Mouse (Mus musculus): Measurements from ENCODE around the gene Tigd3. TPM values are rescaled to one million over a fixed set of nuclear protein-coding genes. Genes with fewer than 3 reads are reported as not detected.

The Tigd3 gene
- polyA plus RNA-seq, 1 experiment from 2014 or later = 11.0 TPM

DNA sequence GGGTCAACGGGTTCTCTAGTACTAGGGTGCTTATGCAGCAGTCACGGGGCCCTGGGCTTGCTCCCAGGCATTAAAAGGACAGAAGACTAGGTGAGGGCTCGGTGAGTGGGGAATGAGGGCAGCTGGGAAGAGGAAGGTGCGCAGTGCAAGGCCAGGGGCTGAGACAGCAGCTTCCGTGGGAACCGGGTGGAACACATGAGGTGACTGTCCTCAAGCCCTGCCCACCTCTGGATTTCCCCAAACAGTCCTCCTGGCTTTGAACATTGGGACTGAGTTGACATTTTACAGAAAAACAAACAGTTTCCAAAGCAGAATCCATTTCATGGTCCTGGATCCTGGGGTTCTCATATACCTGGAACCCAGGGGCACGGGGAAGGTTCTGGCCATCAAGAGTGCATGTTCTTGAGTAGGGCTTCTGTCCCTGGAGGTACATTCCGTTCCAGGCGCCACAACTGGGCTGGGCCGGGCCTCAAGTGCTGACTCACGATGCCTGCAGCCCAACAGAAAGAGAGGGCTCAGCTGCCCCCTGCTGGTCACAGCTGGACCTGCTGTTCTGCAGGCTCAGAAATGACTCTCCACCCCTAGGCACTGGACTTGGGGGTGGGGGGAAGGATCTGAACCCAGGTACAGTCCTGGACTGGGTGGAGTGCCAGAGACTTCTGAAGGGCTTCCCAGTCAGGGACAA is 44.0 kb downstream of the Tigd3 start:
- Histone ChIP-seq H3K4me2 (replicated peaks) (0 out of 2 replicates have a peak overlapping the region, but pooled peaks have one; percentile 8), H3K9me3 (replicated peaks) (no peaks in the 10 kb centered on the region), H3K27ac (no peak overlapping the region), H3K4me1 (peaks cover 49% of the 10 kb centered on the region), H3K9ac (no peak overlapping the region), H3K4me3 (no peak overlapping the region), H3K36me3 (peaks cover 22% of the 10 kb centered on the region), H3K27me3 (no peaks in the 10 kb centered on the region)
- WGBS = 32% methylated on average over 11 of the region's 11 CpGs
- no peak for ATAC-seq (ENCODE audit: low FRiP score)

GRCm38 (mm10) chr19:5848826-5849672 is 44.9 kb downstream of the Tigd3 start:
- Histone ChIP-seq H3K9ac (peak overlapping the region; percentile 28), H3K4me3 (no peak overlapping the region), H3K27me3 (no peaks in the 10 kb centered on the region), H3K4me1 (peaks cover 59% of the 10 kb centered on the region), H3K36me3 (peaks cover 22% of the 10 kb centered on the region), H3K4me2 (replicated peaks) (peak overlapping the region; percentile 56), H3K27ac (peak overlapping the region; percentile 96), H3K9me3 (replicated peaks) (no peaks in the 10 kb centered on the region)
- 34% methylated on average over 13 of the region's 13 CpGs for WGBS
- no peak for ATAC-seq (ENCODE audit: low FRiP score)

DNA sequence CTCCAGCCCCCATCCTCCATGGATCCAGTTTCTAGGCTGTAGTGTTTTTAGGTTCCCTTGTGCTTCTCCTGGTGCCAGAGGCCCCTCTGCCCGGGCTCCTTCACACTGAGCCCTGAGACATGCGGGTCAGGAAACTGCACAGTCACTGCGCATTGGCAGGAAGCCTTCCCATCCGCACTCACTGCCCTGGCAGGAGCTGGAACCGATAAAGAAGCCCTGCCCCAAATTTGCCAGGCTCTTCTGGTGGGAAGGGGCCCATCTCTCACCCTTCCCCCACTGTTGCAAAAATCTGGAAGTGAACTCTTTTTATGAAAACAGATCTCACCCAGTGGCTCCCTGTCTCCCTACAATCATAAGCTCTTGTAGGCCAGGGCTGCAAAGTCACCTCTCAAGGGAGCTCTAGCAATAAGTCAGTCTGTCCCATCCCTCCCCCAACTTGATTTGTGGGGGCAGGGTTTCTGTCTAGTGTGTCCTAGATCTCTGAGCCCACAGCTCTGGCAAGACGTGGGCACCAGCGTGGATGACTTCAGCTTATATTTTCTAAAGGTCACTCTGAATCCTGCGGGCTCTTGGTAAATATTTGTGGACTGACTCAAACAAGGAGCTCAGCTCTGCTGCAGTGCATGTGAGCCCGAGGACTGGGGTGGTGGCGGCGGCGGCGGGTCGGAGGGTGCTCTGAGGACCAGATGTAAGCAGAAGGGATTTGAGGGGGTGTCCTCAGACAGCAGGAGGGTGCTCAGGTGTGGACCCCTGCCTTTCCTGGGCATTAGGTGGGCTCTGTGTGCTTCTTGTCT is 45.7 kb downstream of the Tigd3 start:
- Histone ChIP-seq H3K4me2 (replicated peaks) (peak overlapping the region; percentile 56), H3K4me1 (peaks cover 67% of the 10 kb centered on the region), H3K36me3 (peaks cover 18% of the 10 kb centered on the region), H3K4me3 (no peak overlapping the region), H3K27ac (peak overlapping the region; percentile 96), H3K27me3 (no peaks in the 10 kb centered on the region), H3K9me3 (replicated peaks) (no peaks in the 10 kb centered on the region), H3K9ac (peak overlapping the region; percentile 28)
- no peak for ATAC-seq (ENCODE audit: low FRiP score)
- 59% methylated on average over 14 of the region's 14 CpGs for WGBS

DNA sequence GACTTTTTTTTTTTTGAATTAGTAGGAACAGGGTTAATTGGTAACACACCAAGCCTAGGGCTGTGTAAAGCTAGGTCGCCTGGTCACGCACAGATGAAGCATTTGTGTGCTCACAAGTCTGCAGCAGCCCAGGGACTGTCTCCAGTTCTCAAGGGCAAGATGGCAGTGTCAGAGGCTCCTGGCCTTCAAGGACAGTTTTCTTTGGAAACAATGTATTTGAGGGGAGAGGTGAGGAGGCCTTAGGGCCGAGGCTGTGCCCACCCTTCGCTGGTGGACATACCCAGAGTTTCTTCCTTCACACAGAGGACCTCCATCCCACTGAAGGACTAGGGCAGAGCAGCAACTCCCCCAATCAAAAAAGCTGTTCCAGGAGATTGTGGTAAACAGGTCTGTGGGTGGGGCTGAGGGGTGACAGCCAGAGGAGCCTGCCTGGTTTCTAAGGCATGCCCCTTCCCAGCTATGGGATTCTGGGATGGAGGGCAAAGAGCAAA is 46.6 kb downstream of the Tigd3 start:
- Histone ChIP-seq H3K4me1 (peaks cover 75% of the 10 kb centered on the region), H3K4me3 (no peak overlapping the region)
- 37% methylated on average over 4 of the region's 4 CpGs for WGBS

GRCm38 (mm10) chr19:5846557-5847305 is 47.2 kb downstream of the Tigd3 start:
- 4% methylated on average over 16 of the region's 16 CpGs for WGBS
- Histone ChIP-seq H3K4me2 (replicated peaks) (peak overlapping the region; percentile 56), H3K9ac (peak overlapping the region; percentile 56), H3K36me3 (peaks cover 4% of the 10 kb centered on the region; the same call in 1 of the 2 replicates), H3K4me1 (peaks cover 80% of the 10 kb centered on the region), H3K27me3 (no peaks in the 10 kb centered on the region), H3K27ac (peak overlapping the region; percentile 96), H3K9me3 (replicated peaks) (no peaks in the 10 kb centered on the region), H3K4me3 (peak overlapping the region; percentile 25)
- ATAC-seq (ENCODE audit: low FRiP score) = peak; percentile 85

More for the DNA sequence above, 46.6 kb downstream of the Tigd3 start:
- Histone ChIP-seq H3K36me3 (peaks cover 10% of the 10 kb centered on the region), H3K9ac (peak overlapping the region; percentile 28; the same call in 1 of the 2 replicates), H3K9me3 (replicated peaks) (no peaks in the 10 kb centered on the region), H3K4me2 (replicated peaks) (peak overlapping the region; percentile 56), H3K27me3 (no peaks in the 10 kb centered on the region), H3K27ac (peak overlapping the region; percentile 96)
- no peak for ATAC-seq (ENCODE audit: low FRiP score)

GRCm38 (mm10) chr19:5846154-5846553 is 47.8 kb downstream of the Tigd3 start:
- Histone ChIP-seq H3K36me3 (no peaks in the 10 kb centered on the region), H3K27me3 (no peaks in the 10 kb centered on the region), H3K9me3 (replicated peaks) (no peaks in the 10 kb centered on the region), H3K4me2 (replicated peaks) (peak overlapping the region; percentile 56), H3K4me3 (peak overlapping the region; percentile 25), H3K9ac (peak overlapping the region; percentile 56), H3K4me1 (peaks cover 81% of the 10 kb centered on the region), H3K27ac (peak overlapping the region; percentile 96)
- 2% methylated on average over 7 of the region's 7 CpGs for WGBS
- ATAC-seq (ENCODE audit: low FRiP score) = peak; percentile 56

GRCm38 (mm10) chr19:5845319-5846135 is 48.4 kb downstream of the Tigd3 start:
- H3K9ac ChIP-seq = peak overlapping the region; percentile 56; the same call in 1 of the 2 replicates
- peak overlapping the region; percentile 96 for H3K27ac ChIP-seq
- 7% methylated on average over 45 of the region's 45 CpGs for WGBS
- no peaks in the 10 kb centered on the region for H3K27me3 ChIP-seq
- peak; percentile 47 for ATAC-seq (ENCODE audit: low FRiP score)
- H3K4me1 ChIP-seq = peaks cover 81% of the 10 kb centered on the region
- H3K4me3 ChIP-seq = peak overlapping the region; percentile 25
- no peaks in the 10 kb centered on the region for H3K36me3 ChIP-seq
- H3K4me2 ChIP-seq (replicated peaks) = peak overlapping the region; percentile 56
- H3K9me3 ChIP-seq (replicated peaks) = no peaks in the 10 kb centered on the region

- H3K4me1 ChIP-seq = peaks cover 76% of the 10 kb centered on the region
- H3K27me3 ChIP-seq = no peaks in the 10 kb centered on the region
- peak overlapping the region; percentile 33; the same call in 1 of the 2 replicates for H3K9ac ChIP-seq
- H3K27ac ChIP-seq = peak overlapping the region; percentile 96
- no peaks in the 10 kb centered on the region for H3K36me3 ChIP-seq
- WGBS = 82% methylated on average over 12 of the region's 12 CpGs
- no peaks in the 10 kb centered on the region for H3K9me3 ChIP-seq (replicated peaks)
- H3K4me2 ChIP-seq (replicated peaks) = peak overlapping the region; percentile 56
- ATAC-seq (ENCODE audit: low FRiP score) = no peak
- H3K4me3 ChIP-seq = peak overlapping the region; percentile 25; the same call in 1 of the 2 replicates
Observed at GRCm38 (mm10) chr19:5844831-5845318, 49.1 kb downstream of the Tigd3 start.

DNA sequence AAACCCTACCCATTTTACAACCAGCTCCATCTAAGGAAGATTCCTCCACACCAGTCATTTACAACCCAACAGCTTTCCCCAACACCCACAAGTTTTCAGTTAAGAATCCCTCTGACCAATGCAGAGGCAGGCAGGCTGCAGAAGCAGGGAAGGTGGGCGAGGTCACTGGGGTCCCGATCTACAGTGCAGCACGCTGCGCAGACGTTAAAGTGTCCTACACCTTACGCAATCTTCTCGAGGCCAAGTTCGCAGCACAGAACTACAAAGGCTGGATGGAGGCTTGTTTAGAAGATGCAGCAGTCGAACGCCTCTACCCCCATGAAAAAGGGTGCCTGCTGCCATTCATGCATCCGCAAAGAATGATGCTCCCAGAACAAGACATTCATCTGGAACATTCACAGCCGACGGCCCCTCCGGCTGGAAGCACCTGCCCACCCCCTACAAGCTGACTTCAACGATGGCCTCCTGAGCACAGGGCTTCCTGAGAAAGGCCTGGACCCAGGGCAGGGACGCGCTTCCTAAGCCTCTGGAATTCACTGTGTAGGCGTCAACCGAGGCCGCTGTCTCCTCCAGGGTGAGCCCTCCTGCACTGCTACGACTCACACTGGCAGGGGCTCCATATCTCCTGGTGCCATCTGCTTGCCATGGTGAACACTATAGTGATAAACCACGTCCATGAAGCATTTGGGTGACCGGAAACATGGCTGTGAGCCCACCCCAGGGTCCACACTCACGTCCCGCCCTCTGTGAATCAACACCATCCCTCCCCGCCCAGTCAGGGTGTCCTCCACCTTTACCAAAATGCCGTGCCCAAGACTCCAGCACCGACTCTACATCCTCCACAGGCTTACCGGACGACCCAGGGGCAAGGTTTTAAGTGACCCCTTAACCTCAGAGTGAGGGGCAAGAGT is 49.9 kb downstream of the Tigd3 start:
- Histone ChIP-seq H3K9me3 (replicated peaks) (no peaks in the 10 kb centered on the region), H3K27ac (peak overlapping the region; percentile 96; the same call in 1 of the 2 replicates), H3K36me3 (no peaks in the 10 kb centered on the region), H3K9ac (no peak overlapping the region), H3K27me3 (no peaks in the 10 kb centered on the region), H3K4me1 (peaks cover 68% of the 10 kb centered on the region), H3K4me2 (replicated peaks) (peak overlapping the region; percentile 56; the same call in 1 of the 2 replicates), H3K4me3 (peak overlapping the region; percentile 25; the same call in 1 of the 2 replicates)
- 81% methylated on average over 30 of the region's 30 CpGs for WGBS
- no peak for ATAC-seq (ENCODE audit: low FRiP score)

Data from hindbrain, embryonic 12.5 days (tissue).